Mouse (Mus musculus): ENCODE measurements around the gene Clta.

DNA sequence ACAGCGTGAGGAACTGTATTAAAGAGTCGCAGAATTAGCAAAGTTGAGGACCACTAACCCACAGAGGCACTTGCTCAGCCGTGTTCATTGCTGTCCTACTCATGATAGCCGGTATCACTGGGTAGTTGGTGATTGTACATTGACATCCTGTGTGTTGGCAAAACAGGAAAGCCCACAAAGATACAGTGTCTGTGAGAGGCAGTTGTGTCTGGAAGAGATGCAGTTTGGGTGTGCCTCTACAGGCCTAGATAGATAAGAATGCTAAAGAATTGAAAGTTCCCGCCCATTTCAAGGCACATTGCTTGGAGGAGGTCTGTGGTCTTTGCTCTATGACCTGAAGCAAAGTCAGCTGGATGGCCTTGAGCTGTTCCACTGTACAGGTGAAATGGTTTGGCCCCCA lies at the start of gene Clta:
- TF ChIP-seq RAD21 (IDR thresholded peaks at IDR 0.05; ENCODE audit: low read depth, low read length) (no peak), USF1 (IDR thresholded peaks at IDR 0.05; ENCODE audit: low read depth, low read length) (no peak), CTCF (conservative IDR thresholded peaks at IDR 0.05 in 1 of 2, IDR thresholded peaks at IDR 0.05 in 1 of 2; ENCODE audit: low read depth in 2 of 2, low read length in 2 of 2) (no peak), GABPA (IDR thresholded peaks at IDR 0.05; ENCODE audit: insufficient replicate concordance, low read depth, low read length) (no peak), CHD2 (IDR thresholded peaks at IDR 0.05; ENCODE audit: low read length) (no peak), KAT2A (IDR thresholded peaks at IDR 0.05; ENCODE audit: insufficient replicate concordance, low read length) (no peak)

Measured in CH12.LX (cell line).